Mouse (Mus musculus) cerebellum, postnatal 25 days (tissue): ENCODE measurements around the gene Gpr3.
A peak's percentile ranks its signal among the peaks of the same experiment; 100 is the strongest.

ENCODE experiments used
- DNase-seq, 2 experiments: peaks; one replicate each; pipeline ENCODE4 v3.0.0; 2021; ENCODE audit warnings: mixed read lengths in 2 of 2

Gene Gpr3

DNA sequence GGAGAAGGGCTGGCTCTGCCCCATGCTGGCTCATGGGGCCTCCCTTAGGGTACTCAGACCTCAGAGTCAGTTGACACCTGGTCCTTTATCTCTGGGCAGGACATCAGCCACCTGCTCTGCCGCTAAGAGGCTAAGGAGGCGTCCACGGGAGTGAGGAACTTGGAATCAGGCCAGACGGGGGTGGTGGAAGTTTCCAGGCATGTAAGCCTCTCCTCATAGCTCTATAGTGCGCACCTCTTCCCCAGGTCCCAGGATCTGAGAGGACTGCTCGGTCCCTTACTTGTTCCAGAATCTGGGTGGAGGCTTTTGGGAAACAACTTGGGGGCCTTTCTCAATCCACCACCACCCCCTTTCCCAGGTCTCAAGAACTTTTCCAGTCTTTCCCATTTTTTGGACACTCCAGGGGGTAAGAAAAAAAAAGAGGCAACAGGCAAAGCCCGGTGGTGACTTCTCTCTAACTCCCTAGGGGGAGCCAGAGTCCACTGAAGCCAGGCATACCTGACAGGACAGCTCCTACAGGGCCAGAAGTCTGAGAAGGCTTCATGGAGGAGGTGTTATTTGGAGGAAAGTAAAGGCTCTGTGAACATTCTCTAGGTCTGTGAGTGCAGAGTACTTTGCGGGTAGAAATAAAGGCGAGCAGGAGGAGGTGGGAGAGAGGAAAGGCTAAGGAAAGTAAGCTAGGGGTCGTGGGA is 21.1 kb upstream of the Gpr3 start:
- DNase-seq: peak in 1 of 2 experiments; percentile 52

- DNase-seq: no peak
Observed at GRCm38 (mm10) chr4:133229582-133229981, 17.2 kb upstream of the Gpr3 start.

- no peak for DNase-seq
Observed at GRCm38 (mm10) chr4:133227636-133228035, 15.3 kb upstream of the Gpr3 start.

DNA sequence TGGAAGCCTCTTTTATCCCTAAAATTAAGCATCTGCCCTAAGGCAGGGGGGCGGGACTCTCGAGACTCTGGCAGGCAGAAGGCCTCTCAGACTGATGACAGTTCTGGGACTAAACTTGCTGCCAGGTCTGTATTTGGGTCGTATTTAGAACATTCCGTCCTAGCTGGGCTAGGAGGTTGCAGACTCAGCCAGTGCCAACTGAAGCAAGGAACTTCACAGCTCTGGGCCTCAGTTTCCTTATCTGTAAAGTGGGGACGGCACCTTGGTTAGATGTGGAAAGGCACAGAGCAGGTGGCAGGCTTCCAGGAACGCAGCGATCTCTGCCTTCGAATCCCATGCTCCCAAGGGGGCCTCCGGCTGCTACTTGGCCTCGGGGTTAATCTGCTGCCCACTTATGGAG is 13.7 kb upstream of the Gpr3 start:
- DNase-seq: peak in 1 of 2 experiments; percentile 28

- no peak for DNase-seq
Observed at GRCm38 (mm10) chr4:133223875-133224274, 11.5 kb upstream of the Gpr3 start.

- DNase-seq: no peak
Observed at GRCm38 (mm10) chr4:133221701-133222100, 9.4 kb upstream of the Gpr3 start.

DNA sequence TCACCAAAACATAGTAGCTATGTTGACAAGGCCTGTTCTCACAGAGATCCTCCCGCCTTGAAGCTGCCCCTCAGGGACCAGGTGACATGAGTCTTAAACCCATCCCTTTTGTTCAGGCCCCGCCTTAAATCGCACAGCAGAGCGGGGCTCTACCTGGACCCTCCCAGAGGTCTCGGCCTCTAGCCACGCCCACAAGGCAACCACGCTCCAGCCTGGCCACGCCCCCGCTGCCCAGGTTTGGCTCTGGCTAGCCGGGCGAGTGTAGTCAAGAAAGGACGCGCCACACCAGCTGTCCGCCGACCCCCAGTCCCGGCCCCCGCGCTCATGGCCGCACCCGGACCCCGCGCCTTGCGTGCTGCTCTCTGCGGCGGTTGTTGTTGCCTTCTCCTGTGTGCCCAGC is 8.3 kb upstream of the Gpr3 start:
- DNase-seq: peak in 1 of 2 experiments; percentile 55

- DNase-seq: no peak
Observed at GRCm38 (mm10) chr4:133218745-133219144, 6.4 kb upstream of the Gpr3 start.

DNA sequence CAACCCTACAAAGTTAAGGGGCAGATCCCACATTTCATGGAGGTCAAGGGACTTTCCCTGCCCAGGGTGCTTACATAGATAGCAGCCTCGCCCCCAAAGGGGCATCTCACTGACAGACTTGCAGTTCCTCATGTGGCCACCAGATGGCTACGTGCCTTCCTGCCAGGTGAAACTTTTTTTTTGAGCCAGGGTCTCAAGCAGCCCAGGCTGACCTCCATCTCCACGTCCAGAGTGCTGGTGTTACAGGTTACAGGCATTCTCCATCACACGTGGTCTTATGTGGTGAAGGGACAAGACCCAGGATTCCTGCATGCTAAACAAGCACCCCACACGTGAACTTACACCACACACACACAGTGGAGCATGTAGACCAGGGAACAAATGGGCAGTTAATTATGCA is 5.3 kb upstream of the Gpr3 start:
- peak; percentile 74 to 84 for DNase-seq

GRCm38 (mm10) chr4:133213661-133214060 is 1.3 kb upstream of the Gpr3 start:
- no peak for DNase-seq

GRCm38 (mm10) chr4:133213268-133213590 is 893 bp upstream of the Gpr3 start:
- peak; percentile 44 to 65 for DNase-seq

DNA sequence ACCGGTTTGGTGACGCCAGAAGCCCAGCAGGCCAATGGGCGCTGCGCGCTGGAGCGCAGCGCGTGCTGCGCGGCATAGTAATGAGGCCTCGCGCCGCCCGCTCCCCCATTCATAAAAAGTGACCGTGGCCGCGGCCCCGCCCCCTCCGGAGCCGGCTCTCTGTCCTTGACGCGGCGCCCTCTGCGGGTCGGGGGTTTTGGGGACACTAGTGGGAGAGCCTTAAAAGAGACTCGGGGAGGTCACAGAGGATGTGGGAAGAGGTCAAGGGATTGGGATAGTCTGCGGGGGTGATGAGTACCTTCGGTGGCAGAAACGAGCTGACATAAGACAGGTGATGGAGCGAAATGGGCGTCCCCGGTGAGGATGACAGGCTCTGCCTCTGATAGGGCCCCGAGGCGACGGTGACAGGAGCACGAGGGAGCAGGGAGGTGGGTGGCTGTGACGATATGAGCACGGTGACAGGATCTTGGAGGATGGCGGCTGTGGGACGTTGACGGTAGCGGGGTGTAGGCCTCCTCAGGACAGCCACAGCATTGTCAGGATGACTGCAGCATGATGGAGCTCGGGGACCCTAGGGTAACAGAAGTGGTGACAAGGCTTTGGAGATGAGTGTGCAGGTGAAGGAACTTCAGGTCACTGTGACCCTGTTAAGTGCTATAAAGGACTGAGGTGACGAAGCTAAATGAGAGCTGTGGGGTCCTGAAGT is 379 bp upstream of the Gpr3 start:
- peak; percentile 86 to 92 for DNase-seq

GRCm38 (mm10) chr4:133210788-133211390 is 1.4 kb downstream of the Gpr3 start:
- peak; percentile 46 to 52 for DNase-seq

DNA sequence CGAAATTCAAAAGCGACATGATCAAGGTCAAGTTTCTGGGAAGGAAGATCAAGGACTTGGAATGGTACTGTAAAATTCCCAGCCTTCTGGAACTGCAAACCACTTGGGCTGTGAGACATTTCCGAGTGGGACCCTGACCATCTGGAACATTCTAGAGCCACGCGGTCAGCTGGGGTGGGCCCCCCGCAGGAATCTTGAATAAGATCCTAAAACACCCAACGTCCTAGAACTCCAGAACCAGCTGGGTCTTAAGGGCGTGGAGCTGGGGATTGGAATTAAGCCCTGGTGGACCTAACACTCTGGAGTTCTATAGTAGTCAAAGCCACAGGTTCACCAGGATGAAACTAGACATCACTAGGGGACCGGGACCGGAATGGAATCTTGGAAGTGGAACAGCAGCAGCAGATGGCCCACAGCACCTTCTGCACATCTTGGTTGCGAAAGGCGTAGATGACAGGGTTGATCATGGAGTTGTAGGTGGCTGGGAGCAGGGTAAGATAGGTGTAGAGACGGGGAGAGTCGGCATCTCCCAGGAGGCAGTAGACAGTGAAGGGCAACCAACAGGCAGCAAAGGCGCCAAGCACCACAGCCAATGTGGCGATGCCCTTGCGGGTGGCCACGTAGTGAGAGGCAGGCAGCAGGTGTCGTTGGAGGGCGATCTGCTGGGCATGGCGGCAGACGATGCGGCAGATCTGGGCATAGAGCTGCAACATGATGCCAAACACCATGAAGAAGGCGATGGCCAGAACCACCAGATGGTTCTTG is 2.1 kb downstream of the Gpr3 start:
- peak in 1 of 2 experiments; percentile 56 for DNase-seq

DNA sequence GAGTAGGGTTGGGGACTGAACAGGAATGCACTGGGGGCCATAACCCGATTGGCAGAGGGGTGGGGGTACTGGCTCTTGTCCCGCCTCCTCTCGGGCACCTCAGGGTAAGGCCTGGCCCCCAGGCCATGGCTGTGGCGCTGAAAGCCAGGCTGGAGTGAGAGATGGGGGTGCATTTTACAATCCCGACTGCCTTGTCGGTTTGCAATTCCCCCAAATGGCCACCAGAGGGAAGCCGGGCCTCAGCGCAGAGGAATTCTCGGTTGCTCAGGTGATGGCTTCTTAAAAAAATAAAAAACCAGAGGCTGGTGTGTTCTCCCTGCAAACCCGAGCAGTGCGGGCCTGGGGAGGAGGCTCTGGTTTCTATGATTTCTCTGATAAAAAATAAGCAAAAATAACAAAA is 3.0 kb downstream of the Gpr3 start:
- DNase-seq: peak; percentile 76 to 80

GRCm38 (mm10) chr4:133204379-133204778 is 8.0 kb downstream of the Gpr3 start:
- no peak for DNase-seq

DNA sequence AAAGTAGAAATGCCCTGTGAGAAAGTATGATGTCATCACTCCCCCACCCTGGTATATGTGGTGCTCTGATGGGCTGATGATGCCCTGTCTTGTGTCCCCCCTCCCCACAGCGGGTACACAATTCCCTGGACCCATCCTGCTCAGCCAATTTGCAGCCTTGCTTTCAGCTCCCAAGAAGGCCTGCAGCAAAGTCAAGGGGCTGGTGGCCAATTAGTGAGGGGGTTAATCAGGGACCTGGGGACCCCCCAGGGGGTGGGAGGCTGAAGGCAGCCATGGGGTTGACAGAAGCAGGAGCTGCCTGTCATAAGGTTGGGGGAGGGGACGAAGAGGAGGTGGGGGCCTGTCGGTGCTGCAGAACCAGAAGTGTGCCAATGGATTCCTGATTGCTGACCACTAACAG is 8.7 kb downstream of the Gpr3 start:
- DNase-seq: peak in 1 of 2 experiments; percentile 21

DNA sequence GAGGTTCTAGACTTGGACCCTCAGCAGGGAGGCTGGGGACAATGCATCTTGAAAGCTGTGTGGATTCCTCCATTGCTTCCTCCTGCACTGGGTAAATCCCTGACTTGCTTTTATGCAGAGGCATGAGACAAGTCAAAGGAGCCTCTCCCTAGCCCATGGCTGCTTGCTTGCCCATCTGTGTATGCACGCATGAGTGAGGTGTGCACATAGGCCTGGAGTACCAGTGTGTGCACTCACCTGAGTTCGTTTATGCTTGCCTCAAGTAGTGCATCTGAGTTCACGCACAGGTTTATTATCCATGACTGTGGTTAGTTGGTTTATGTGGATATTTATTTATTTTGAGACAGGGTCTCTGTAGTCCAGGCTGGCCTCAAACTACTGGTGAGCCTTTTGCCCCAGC is 10.1 kb downstream of the Gpr3 start:
- no peak for DNase-seq

GRCm38 (mm10) chr4:133201006-133201771 is 11.1 kb downstream of the Gpr3 start:
- DNase-seq: peak; percentile 84 to 88

- peak; percentile 56 to 63 for DNase-seq
Observed at GRCm38 (mm10) chr4:133200343-133200742, 12.0 kb downstream of the Gpr3 start.

DNA sequence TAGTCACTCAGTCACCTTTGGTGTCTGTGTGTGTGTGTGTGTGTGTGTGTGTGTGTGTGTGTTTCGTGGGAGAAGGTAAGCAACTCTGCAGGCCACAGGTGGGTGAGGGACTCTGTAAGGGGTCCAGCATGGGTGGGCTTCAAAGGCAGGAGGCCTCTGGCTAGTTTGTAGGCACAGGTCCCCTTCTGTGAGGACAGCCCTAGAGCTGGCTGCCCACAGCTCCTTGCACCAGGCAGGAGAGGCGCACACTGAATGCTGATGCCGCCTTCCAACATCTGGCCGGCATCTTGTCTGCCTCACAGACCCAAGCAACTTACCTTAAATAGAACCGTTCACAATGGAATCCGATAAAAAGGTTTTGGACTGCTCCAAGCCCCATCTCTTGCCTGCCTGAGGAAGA is 12.6 kb downstream of the Gpr3 start:
- DNase-seq: no peak

- DNase-seq: peak; percentile 26 to 33
Observed at GRCm38 (mm10) chr4:133198337-133199180, 13.8 kb downstream of the Gpr3 start.
